Mouse (Mus musculus) liver, embryonic 13.5 days (tissue): ENCODE results near the gene Serpina3j. TPM values are rescaled to one million over a fixed set of nuclear protein-coding genes. Genes with fewer than 3 reads are reported as not detected.

ENCODE experiments used
- polyA plus RNA-seq: library from polyadenylated mRNA; unstranded; fragments of >200 nt; fragmentation: Nextera tagmentation; extraction: Ambion mirVana; gene quantifications from 2 replicates; pipeline ENCODE4 v1.2.1, GENCODE M21; 2015

The Serpina3j gene
- polyA plus RNA-seq, 1 experiment from 2014 or later, result not detected

Other genes starting within 250 kb of the Serpina3j start
- gene Serpina5, start 213.4 kb upstream of the Serpina3j start, polyA plus RNA-seq, result 0.05 TPM in 1 of 2 replicates, not detected in the other
- not detected in 2 replicates for gene Serpina3a, start 201.8 kb upstream of the Serpina3j start, polyA plus RNA-seq
- 0.06 and 0.20 TPM in 2 replicates for gene Serpina3b, start 186.6 kb upstream of the Serpina3j start, polyA plus RNA-seq
- not detected in 2 replicates for gene Serpina3c, start 160.7 kb upstream of the Serpina3j start, polyA plus RNA-seq
- 0.17 and 0.20 TPM in 2 replicates for gene Serpina3f, start 100.0 kb upstream of the Serpina3j start, polyA plus RNA-seq
- gene Serpina3g, start 78.3 kb upstream of the Serpina3j start, polyA plus RNA-seq, result 1.4 and 1.9 TPM in 2 replicates
- 0.12 and 0.20 TPM in 2 replicates for gene Serpina3i, start 51.4 kb upstream of the Serpina3j start, polyA plus RNA-seq
- gene Serpina3k, start 23.9 kb downstream of the Serpina3j start, polyA plus RNA-seq, result not detected in 2 replicates
- gene Serpina3m, start 23.9 kb downstream of the Serpina3j start, polyA plus RNA-seq, result 0.06 TPM in 1 of 2 replicates, not detected in the other
- 0.06 and 0.12 TPM in 2 replicates for gene Serpina3n, start 92.2 kb downstream of the Serpina3j start, polyA plus RNA-seq
- 0.08 and 0.12 TPM in 2 replicates for gene Gsc, start 158.8 kb downstream of the Serpina3j start, polyA plus RNA-seq